Mouse (Mus musculus) forebrain, embryonic 15.5 days (tissue): ENCODE measurements around the gene Baiap2l2. TPM values are rescaled to one million over a fixed set of nuclear protein-coding genes. Genes with fewer than 3 reads are reported as not detected.

ENCODE experiments used
- ATAC-seq: fragments of 200-750 bp; cut with Nextera tagmentation; replicated peaks from 2 replicates; pipeline ENCODE4 v1.8.0; 2017; ENCODE audit warnings: mild to moderate bottlenecking, moderate TSS enrichment, moderate library complexity
- H3K27ac ChIP-seq: fragments of 300-500 bp; sonication (generic); replicated peaks from 2 replicates; pipeline ENCODE4 v1.5.1; 2015; ENCODE audit warnings: mild to moderate bottlenecking, inconsistent platforms
- H3K27me3 ChIP-seq: fragments of 300-500 bp; sonication (generic); 2 replicates; pipeline ENCODE4 v1.6.1; 2015; ENCODE audit warnings: inconsistent platforms
- H3K36me3 ChIP-seq: fragments of 300-500 bp; sonication (generic); 2 replicates; pipeline ENCODE4 v1.6.1; 2015; ENCODE audit warnings: mild to moderate bottlenecking, inconsistent platforms
- H3K4me1 ChIP-seq: fragments of 300-500 bp; sonication (generic); 2 replicates; pipeline ENCODE4 v1.6.1; 2015; ENCODE audit warnings: inconsistent platforms
- H3K4me2 ChIP-seq: fragments of 300-500 bp; sonication (generic); replicated peaks from 2 replicates; pipeline ENCODE4 v1.6.1; 2015; ENCODE audit warnings: mild to moderate bottlenecking, inconsistent platforms
- H3K4me3 ChIP-seq: fragments of 300-500 bp; sonication (generic); 2 replicates; pipeline ENCODE4 v1.5.1; 2015; ENCODE audit warnings: mild to moderate bottlenecking, inconsistent platforms
- H3K9ac ChIP-seq: fragments of 300-500 bp; sonication (generic); replicated peaks from 2 replicates; pipeline ENCODE4 v1.6.1; 2015; ENCODE audit warnings: mild to moderate bottlenecking, inconsistent platforms
- H3K9me3 ChIP-seq: fragments of 300-500 bp; sonication (generic); 2 replicates; pipeline ENCODE4 v1.6.1; 2016; ENCODE audit warnings: inconsistent platforms
- WGBS: fragments of 180-500 bp; shearing (Covaris S2); methylation state at CpG from one replicate; pipeline ENCODE4 v1.1.7; 2015; ENCODE audit warnings: mixed read lengths; 5-methylcytosine and 5-hydroxymethylcytosine counted together
- polyA plus RNA-seq: library from polyadenylated mRNA; unstranded; fragments of >200 nt; fragmentation: Nextera tagmentation; extraction: Ambion mirVana; gene quantifications from 2 replicates; pipeline ENCODE4 v1.2.1, GENCODE M21; 2015

Gene Baiap2l2
- polyA plus RNA-seq, 1 experiment from 2014 or later: 1.9 TPM

GRCm38 (mm10) chr15:79270317-79271123, 14.8 kb downstream of the Baiap2l2 start:
- Histone ChIP-seq H3K27me3 (no peaks in the 10 kb centered on the region), H3K9ac (peak overlapping the region; percentile 47), H3K4me1 (peaks cover 14% of the 10 kb centered on the region), H3K4me3 (peak overlapping the region; percentile 49), H3K9me3 (no peaks in the 10 kb centered on the region), H3K4me2 (peak overlapping the region; percentile 93), H3K36me3 (no peaks in the 10 kb centered on the region), H3K27ac (0 out of 2 replicates have a peak overlapping the region, but pooled peaks have one; percentile 3)
- WGBS: under 1% methylated on average over 33 of the region's 33 CpGs
- ATAC-seq: peak; percentile 76

- H3K4me3 ChIP-seq: no peak overlapping the region
- H3K9me3 ChIP-seq: no peaks in the 10 kb centered on the region
- no peaks in the 10 kb centered on the region for H3K36me3 ChIP-seq
- no peak for ATAC-seq
- no peaks in the 10 kb centered on the region for H3K27me3 ChIP-seq
- WGBS: 35% methylated on average over 1 of the region's 1 CpGs
- H3K9ac ChIP-seq: no peak overlapping the region
- H3K4me1 ChIP-seq: peaks cover 14% of the 10 kb centered on the region
- no peak overlapping the region for H3K27ac ChIP-seq
- H3K4me2 ChIP-seq: no peak overlapping the region
Observed at GRCm38 (mm10) chr15:79268521-79268920, 16.8 kb downstream of the Baiap2l2 start.

GRCm38 (mm10) chr15:79265384-79265783, 20.0 kb downstream of the Baiap2l2 start:
- H3K4me1 ChIP-seq: peaks cover 22% of the 10 kb centered on the region
- no peaks in the 10 kb centered on the region for H3K36me3 ChIP-seq
- H3K4me3 ChIP-seq: no peak overlapping the region
- ATAC-seq: no peak
- no peak overlapping the region for H3K9ac ChIP-seq
- peaks cover 10% of the 10 kb centered on the region; the same call in 1 of the 2 replicates for H3K27me3 ChIP-seq
- H3K27ac ChIP-seq: no peak overlapping the region
- WGBS: 82% methylated on average over 4 of the region's 4 CpGs
- H3K4me2 ChIP-seq: no peak overlapping the region
- H3K9me3 ChIP-seq: no peaks in the 10 kb centered on the region

GRCm38 (mm10) chr15:79263726-79264125, 21.6 kb downstream of the Baiap2l2 start:
- no peak for ATAC-seq
- no peak overlapping the region for H3K4me3 ChIP-seq
- peaks cover 18% of the 10 kb centered on the region for H3K4me1 ChIP-seq
- WGBS: 91% methylated on average over 6 of the region's 6 CpGs
- H3K4me2 ChIP-seq: no peak overlapping the region
- H3K27ac ChIP-seq: no peak overlapping the region
- no peak overlapping the region for H3K9ac ChIP-seq
- no peaks in the 10 kb centered on the region for H3K36me3 ChIP-seq
- no peaks in the 10 kb centered on the region for H3K9me3 ChIP-seq
- H3K27me3 ChIP-seq: peaks cover 24% of the 10 kb centered on the region

GRCm38 (mm10) chr15:79262786-79263309, 22.5 kb downstream of the Baiap2l2 start:
- Histone ChIP-seq H3K4me1 (peaks cover 18% of the 10 kb centered on the region), H3K4me3 (no peak overlapping the region), H3K27me3 (peaks cover 27% of the 10 kb centered on the region), H3K36me3 (no peaks in the 10 kb centered on the region), H3K9ac (no peak overlapping the region), H3K9me3 (no peaks in the 10 kb centered on the region), H3K27ac (no peak overlapping the region), H3K4me2 (no peak overlapping the region)
- no peak for ATAC-seq
- 95% methylated on average over 3 of the region's 3 CpGs for WGBS

GRCm38 (mm10) chr15:79262375-79262774, 23.0 kb downstream of the Baiap2l2 start:
- H3K4me1 ChIP-seq: peaks cover 18% of the 10 kb centered on the region
- H3K36me3 ChIP-seq: no peaks in the 10 kb centered on the region
- H3K4me2 ChIP-seq: peak overlapping the region; percentile 100
- no peaks in the 10 kb centered on the region for H3K9me3 ChIP-seq
- ATAC-seq: no peak
- peak overlapping the region; percentile 68; the same call in 1 of the 2 replicates for H3K4me3 ChIP-seq
- H3K27me3 ChIP-seq: peaks cover 27% of the 10 kb centered on the region
- H3K27ac ChIP-seq: no peak overlapping the region
- no peak overlapping the region for H3K9ac ChIP-seq
- 21% methylated on average over 13 of the region's 13 CpGs for WGBS

- peak; percentile 66 for ATAC-seq
- no peaks in the 10 kb centered on the region for H3K36me3 ChIP-seq
- no peaks in the 10 kb centered on the region for H3K9me3 ChIP-seq
- H3K4me3 ChIP-seq: peak overlapping the region; percentile 68
- H3K4me2 ChIP-seq: peak overlapping the region; percentile 100
- H3K4me1 ChIP-seq: peaks cover 18% of the 10 kb centered on the region
- H3K27ac ChIP-seq: no peak overlapping the region
- WGBS: 0% methylated on average over 22 of the region's 28 CpGs
- peaks cover 27% of the 10 kb centered on the region for H3K27me3 ChIP-seq
- H3K9ac ChIP-seq: peak overlapping the region; percentile 67
Observed at GRCm38 (mm10) chr15:79261757-79262156, 23.6 kb downstream of the Baiap2l2 start.

- Histone ChIP-seq H3K4me2 (peak overlapping the region; percentile 100), H3K4me3 (peak overlapping the region; percentile 68), H3K36me3 (no peaks in the 10 kb centered on the region), H3K9ac (peak overlapping the region; percentile 67), H3K9me3 (no peaks in the 10 kb centered on the region), H3K27ac (no peak overlapping the region), H3K27me3 (peaks cover 27% of the 10 kb centered on the region), H3K4me1 (peaks cover 18% of the 10 kb centered on the region)
- peak; percentile 80 for ATAC-seq
- WGBS: 1% methylated on average over 55 of the region's 62 CpGs
Observed at GRCm38 (mm10) chr15:79261095-79261725, 24.1 kb downstream of the Baiap2l2 start.

GRCm38 (mm10) chr15:79258521-79258920, 26.8 kb downstream of the Baiap2l2 start:
- H3K4me3 ChIP-seq: no peak overlapping the region
- H3K36me3 ChIP-seq: no peaks in the 10 kb centered on the region
- no peaks in the 10 kb centered on the region for H3K9me3 ChIP-seq
- H3K9ac ChIP-seq: no peak overlapping the region
- peaks cover 18% of the 10 kb centered on the region for H3K4me1 ChIP-seq
- ATAC-seq: no peak
- peaks cover 38% of the 10 kb centered on the region for H3K27me3 ChIP-seq
- WGBS: 31% methylated on average over 17 of the region's 17 CpGs
- no peak overlapping the region for H3K4me2 ChIP-seq
- H3K27ac ChIP-seq: no peak overlapping the region

GRCm38 (mm10) chr15:79254661-79255060, 30.7 kb downstream of the Baiap2l2 start, which contains the start of gene Slc16a8:
Gene Slc16a8 (minus strand): TSS chr15:79254761.
- no peaks in the 10 kb centered on the region for H3K36me3 ChIP-seq
- WGBS: 22% methylated on average over 3 of the region's 3 CpGs
- H3K4me3 ChIP-seq: no peak within 1 kb of the TSS
- no peak within 1 kb of the TSS for H3K9ac ChIP-seq
- no peak within 1 kb of the TSS for H3K27ac ChIP-seq
- peaks cover 13% of the 10 kb centered on the region for H3K4me1 ChIP-seq
- ATAC-seq: no peak
- H3K9me3 ChIP-seq: no peaks in the 10 kb centered on the region
- H3K4me2 ChIP-seq: no peak within 1 kb of the TSS
- peaks cover 49% of the 10 kb centered on the region for H3K27me3 ChIP-seq

GRCm38 (mm10) chr15:79252580-79252979, 32.8 kb downstream of the Baiap2l2 start:
- H3K36me3 ChIP-seq: peaks cover 13% of the 10 kb centered on the region
- H3K9ac ChIP-seq: peak overlapping the region; percentile 42
- H3K9me3 ChIP-seq: no peaks in the 10 kb centered on the region
- ATAC-seq: no peak; the same call in 1 of the 2 replicates
- H3K27ac ChIP-seq: no peak overlapping the region
- peaks cover 36% of the 10 kb centered on the region for H3K27me3 ChIP-seq
- H3K4me1 ChIP-seq: peaks cover 13% of the 10 kb centered on the region
- peak overlapping the region; percentile 35 for H3K4me3 ChIP-seq
- H3K4me2 ChIP-seq: peak overlapping the region; percentile 62
- WGBS: 35% methylated on average over 24 of the region's 24 CpGs
